Mouse (Mus musculus) lung, adult 2 months (tissue): ENCODE results near the gene Coro2b.

Source experiments
- CTCF ChIP-seq: fragments of 200-500 bp; IDR thresholded peaks from 2 replicates; pipeline ENCODE4 v1.5.1; 2011; ENCODE audit warnings: mild to moderate bottlenecking, low read length, control low read depth; ENCODE audit not compliant: insufficient read depth
- POLR2A ChIP-seq: fragments of 200-500 bp; IDR thresholded peaks from 2 replicates; pipeline ENCODE4 v1.6.1; 2011; ENCODE audit warnings: low read depth, mild to moderate bottlenecking, control low read depth, low read length, borderline replicate concordance; ENCODE audit errors: extremely low read depth

DNA sequence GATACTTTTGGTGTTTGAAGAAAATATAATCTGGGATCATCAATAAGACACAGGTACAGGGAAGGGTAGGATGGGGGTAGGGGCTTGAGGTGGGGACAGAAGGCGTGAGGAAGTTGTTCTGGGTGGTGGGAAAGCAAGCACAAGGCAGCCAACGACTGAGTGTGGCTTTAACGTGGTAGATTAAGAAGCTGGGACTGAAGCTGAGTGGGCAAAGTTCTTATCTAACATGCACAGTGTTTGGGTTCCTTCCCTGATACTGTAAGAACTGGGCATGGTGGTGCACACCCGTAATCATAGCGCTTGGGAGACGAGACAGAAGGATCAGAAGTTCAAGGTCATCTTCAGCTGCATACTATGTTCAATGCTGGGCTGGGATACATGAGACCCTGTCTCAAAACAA lies 151.8 kb downstream of the Coro2b start:
- no peak for TF ChIP-seq CTCF
- no peak for TF ChIP-seq POLR2A
